Mouse (Mus musculus): ENCODE results near the gene Zfp369. TPM values are rescaled to one million over a fixed set of nuclear protein-coding genes. Genes with fewer than 3 reads are reported as not detected.
A peak's percentile ranks its signal among the peaks of the same experiment; 100 is the strongest.
"Not testable (repeated sequence)": the region's sequence is repeated elsewhere in the genome, so short reads cannot be mapped to it uniquely, and the experiment has no call there.

Gene Zfp369
- polyA plus RNA-seq, 1 experiment from 2014 or later: 17.6 TPM

- Histone ChIP-seq H3K4me1 (no peaks in the 10 kb centered on the region), H3K27me3 (no peaks in the 10 kb centered on the region), H3K36me3 (ENCODE audit: poor library complexity, severe bottlenecking) (peaks cover 92% of the 10 kb centered on the region), H3K27ac (no peak overlapping the region), H3K4me2 (no peak overlapping the region), H3K9ac (no peak overlapping the region), H3K4me3 (no peak overlapping the region), H3K9me3 (replicated peaks) (peaks cover 61% of the 10 kb centered on the region)
- 93% methylated on average over 2 of the region's 2 CpGs for WGBS
- no peak for ATAC-seq
Observed at GRCm38 (mm10) chr13:65286771-65287170, 8.2 kb downstream of the Zfp369 start.

- peaks cover 72% of the 10 kb centered on the region for H3K36me3 ChIP-seq (ENCODE audit: poor library complexity, severe bottlenecking)
- no peak overlapping the region for H3K4me2 ChIP-seq
- H3K9me3 ChIP-seq (replicated peaks): peaks cover 68% of the 10 kb centered on the region
- no peak for ATAC-seq
- no peak overlapping the region for H3K27ac ChIP-seq
- WGBS: 94% methylated on average over 4 of the region's 4 CpGs
- H3K9ac ChIP-seq: no peak overlapping the region
- no peaks in the 10 kb centered on the region for H3K4me1 ChIP-seq
- no peaks in the 10 kb centered on the region for H3K27me3 ChIP-seq
- no peak overlapping the region for H3K4me3 ChIP-seq
Observed at GRCm38 (mm10) chr13:65296354-65296753, 17.7 kb downstream of the Zfp369 start.

GRCm38 (mm10) chr13:65310849-65311248 is 32.2 kb downstream of the Zfp369 start:
- H3K4me1 ChIP-seq; H3K36me3 ChIP-seq (ENCODE audit: poor library complexity, severe bottlenecking); H3K9ac ChIP-seq; H3K27ac ChIP-seq; ATAC-seq; H3K27me3 ChIP-seq: not testable (repeated sequence)
- peak overlapping the region; percentile 29 for H3K4me2 ChIP-seq
- peak overlapping the region; percentile 13; the same call in 1 of the 2 replicates for H3K4me3 ChIP-seq
- 37% methylated on average over 12 of the region's 12 CpGs for WGBS
- H3K9me3 ChIP-seq (replicated peaks): peaks cover 44% of the 10 kb centered on the region

- Histone ChIP-seq H3K4me3 (peak overlapping the region; percentile 13; the same call in 1 of the 2 replicates), H3K4me1 (no peaks in the 10 kb centered on the region), H3K27me3 (no peaks in the 10 kb centered on the region), H3K9me3 (replicated peaks) (peaks cover 39% of the 10 kb centered on the region), H3K36me3 (ENCODE audit: poor library complexity, severe bottlenecking) (no peaks in the 10 kb centered on the region), H3K9ac (no peak overlapping the region), H3K27ac (no peak overlapping the region), H3K4me2 (peak overlapping the region; percentile 29)
- ATAC-seq: 0 out of 2 replicates have a peak, but pooled peaks have one; percentile 36
- WGBS: 33% methylated on average over 24 of the region's 27 CpGs
Observed at GRCm38 (mm10) chr13:65311311-65311755, 32.7 kb downstream of the Zfp369 start.

- no peak overlapping the region for H3K4me2 ChIP-seq
- H3K9me3 ChIP-seq (replicated peaks): peaks cover 35% of the 10 kb centered on the region
- 94% methylated on average over 9 of the region's 9 CpGs for WGBS
- no peak overlapping the region for H3K4me3 ChIP-seq
- no peaks in the 10 kb centered on the region for H3K36me3 ChIP-seq (ENCODE audit: poor library complexity, severe bottlenecking)
- H3K4me1 ChIP-seq: no peaks in the 10 kb centered on the region
- ATAC-seq: no peak
- H3K9ac ChIP-seq: no peak overlapping the region
- no peaks in the 10 kb centered on the region for H3K27me3 ChIP-seq
- no peak overlapping the region for H3K27ac ChIP-seq
Observed at GRCm38 (mm10) chr13:65311826-65312225, 33.2 kb downstream of the Zfp369 start.

GRCm38 (mm10) chr13:65348501-65348900 is 69.9 kb downstream of the Zfp369 start:
- H3K27me3 ChIP-seq; H3K27ac ChIP-seq; ATAC-seq; H3K4me2 ChIP-seq; H3K4me1 ChIP-seq; H3K36me3 ChIP-seq (ENCODE audit: poor library complexity, severe bottlenecking); H3K9ac ChIP-seq; H3K4me3 ChIP-seq: not testable (repeated sequence)
- WGBS: 73% methylated on average over 5 of the region's 5 CpGs
- peaks cover 11% of the 10 kb centered on the region for H3K9me3 ChIP-seq (replicated peaks)

GRCm38 (mm10) chr13:65351768-65352167 is 73.2 kb downstream of the Zfp369 start:
- not testable (repeated sequence) for H3K27ac ChIP-seq; H3K4me1 ChIP-seq; H3K27me3 ChIP-seq; H3K9ac ChIP-seq; H3K9me3 ChIP-seq (replicated peaks); H3K36me3 ChIP-seq (ENCODE audit: poor library complexity, severe bottlenecking); ATAC-seq; H3K4me3 ChIP-seq
- H3K4me2 ChIP-seq: peak overlapping the region; percentile 16; the same call in 1 of the 2 replicates
- 8% methylated on average over 31 of the region's 33 CpGs for WGBS

Other genes with a start within 250 kb of the Zfp369 start
- gene Spata31d1c, start 245.8 kb upstream of the Zfp369 start, polyA plus RNA-seq (2015; fragmentation: Nextera tagmentation; extraction: Ambion mirVana): not detected in 2 replicates
- gene Prss47, start 226.1 kb upstream of the Zfp369 start, polyA plus RNA-seq (2015; fragmentation: Nextera tagmentation; extraction: Ambion mirVana): not detected in 2 replicates
- gene Mfsd14b, start 165.8 kb upstream of the Zfp369 start, polyA plus RNA-seq (2015; fragmentation: Nextera tagmentation; extraction: Ambion mirVana): 29.4 and 30.0 TPM in 2 replicates
- not detected in 2 replicates for gene Olfr465-ps1, start 140.7 kb upstream of the Zfp369 start, polyA plus RNA-seq (2015; fragmentation: Nextera tagmentation; extraction: Ambion mirVana)
- gene Olfr466, start 128.6 kb upstream of the Zfp369 start, polyA plus RNA-seq (2015; fragmentation: Nextera tagmentation; extraction: Ambion mirVana): not detected in 2 replicates
- gene Nlrp4f, start 72.8 kb upstream of the Zfp369 start, polyA plus RNA-seq (2015; fragmentation: Nextera tagmentation; extraction: Ambion mirVana): not detected in 2 replicates
- not detected in 2 replicates for gene Gm10775, start 19.3 kb upstream of the Zfp369 start, polyA plus RNA-seq (2015; fragmentation: Nextera tagmentation; extraction: Ambion mirVana)
- gene Gm10139, start 233.9 kb downstream of the Zfp369 start, polyA plus RNA-seq (2015; fragmentation: Nextera tagmentation; extraction: Ambion mirVana): not detected in 2 replicates